Mouse (Mus musculus): ENCODE measurements at regions not wholly inside any gene's neighbourhood (a gene's known extent, or its start where the extent isn't known, plus 50 kb on each side); places are given as distances from the start of the nearest gene placed in this dataset.

GRCm38 (mm10) chr11:8236056-8236455, 428.3 kb downstream of the Tns3 start:
- Histone ChIP-seq H3K9me3 (replicated peaks; ENCODE audit: control insufficient read depth, insufficient read depth, low read length, poor library complexity, severe bottlenecking) (peaks cover 8% of the 10 kb centered on the region), H3K27ac (ENCODE audit: insufficient read depth, low read length) (no peak overlapping the region), H3K27me3 (ENCODE audit: control insufficient read depth, insufficient read depth, low read length, poor library complexity, severe bottlenecking) (no peaks in the 10 kb centered on the region), H3K9ac (ENCODE audit: low read depth, poor library complexity, severe bottlenecking) (no peak overlapping the region), H3K4me3 (ENCODE audit: low read depth, low read length) (no peak overlapping the region), H3K36me3 (ENCODE audit: control insufficient read depth, insufficient read depth, low read length, poor library complexity, severe bottlenecking) (no peaks in the 10 kb centered on the region), H3K4me1 (ENCODE audit: control insufficient read depth, insufficient read depth, low read length) (no peaks in the 10 kb centered on the region)
- TF ChIP-seq EP300 (IDR thresholded peaks at IDR 0.05; ENCODE audit: insufficient read depth, low read depth, low read length) (no peak), POLR2A (IDR thresholded peaks at IDR 0.05; ENCODE audit: insufficient read depth, low read length) (no peak), CTCF (IDR thresholded peaks at IDR 0.05; ENCODE audit: low read depth, low read length) (no peak)

- no peaks in the 10 kb centered on the region for H3K4me1 ChIP-seq (ENCODE audit: control insufficient read depth, insufficient read depth, low read length)
- no peaks in the 10 kb centered on the region for H3K36me3 ChIP-seq (ENCODE audit: control insufficient read depth, insufficient read depth, low read length, poor library complexity, severe bottlenecking)
- TF ChIP-seq EP300 (IDR thresholded peaks at IDR 0.05; ENCODE audit: insufficient read depth, low read depth, low read length) (no peak), CTCF (IDR thresholded peaks at IDR 0.05; ENCODE audit: low read depth, low read length) (no peak), POLR2A (IDR thresholded peaks at IDR 0.05; ENCODE audit: insufficient read depth, low read length) (no peak)
- no peaks in the 10 kb centered on the region for H3K9me3 ChIP-seq (replicated peaks; ENCODE audit: control insufficient read depth, insufficient read depth, low read length, poor library complexity, severe bottlenecking)
- H3K27me3 ChIP-seq (ENCODE audit: control insufficient read depth, insufficient read depth, low read length, poor library complexity, severe bottlenecking) = no peaks in the 10 kb centered on the region
- H3K9ac ChIP-seq (ENCODE audit: low read depth, poor library complexity, severe bottlenecking) = no peak overlapping the region
- no peak overlapping the region for H3K4me3 ChIP-seq (ENCODE audit: low read depth, low read length)
- H3K27ac ChIP-seq (ENCODE audit: insufficient read depth, low read length) = no peak overlapping the region
Measured at GRCm38 (mm10) chr11:8232636-8233189, 431.6 kb downstream of the Tns3 start.

- H3K4me1 ChIP-seq (ENCODE audit: control insufficient read depth, insufficient read depth, low read length) = no peaks in the 10 kb centered on the region
- no peak overlapping the region for H3K27ac ChIP-seq (ENCODE audit: insufficient read depth, low read length)
- H3K9me3 ChIP-seq (replicated peaks; ENCODE audit: control insufficient read depth, insufficient read depth, low read length, poor library complexity, severe bottlenecking) = no peaks in the 10 kb centered on the region
- H3K27me3 ChIP-seq (ENCODE audit: control insufficient read depth, insufficient read depth, low read length, poor library complexity, severe bottlenecking) = no peaks in the 10 kb centered on the region
- H3K4me3 ChIP-seq (ENCODE audit: low read depth, low read length) = no peak overlapping the region
- TF ChIP-seq CTCF (IDR thresholded peaks at IDR 0.05; ENCODE audit: low read depth, low read length) (no peak), EP300 (IDR thresholded peaks at IDR 0.05; ENCODE audit: insufficient read depth, low read depth, low read length) (no peak), POLR2A (IDR thresholded peaks at IDR 0.05; ENCODE audit: insufficient read depth, low read length) (no peak)
- H3K36me3 ChIP-seq (ENCODE audit: control insufficient read depth, insufficient read depth, low read length, poor library complexity, severe bottlenecking) = no peaks in the 10 kb centered on the region
- H3K9ac ChIP-seq (ENCODE audit: low read depth, poor library complexity, severe bottlenecking) = no peak overlapping the region
Measured at GRCm38 (mm10) chr11:8229787-8230186, 434.5 kb downstream of the Tns3 start.

- H3K9ac ChIP-seq (ENCODE audit: low read depth, poor library complexity, severe bottlenecking) = no peak overlapping the region
- no peak overlapping the region for H3K27ac ChIP-seq (ENCODE audit: insufficient read depth, low read length)
Measured at GRCm38 (mm10) chr11:8227772-8228425, 436.4 kb downstream of the Tns3 start.

GRCm38 (mm10) chr11:8224366-8224765, 440.0 kb downstream of the Tns3 start:
- no peaks in the 10 kb centered on the region for H3K4me1 ChIP-seq (ENCODE audit: control insufficient read depth, insufficient read depth, low read length)
- TF ChIP-seq CTCF (IDR thresholded peaks at IDR 0.05; ENCODE audit: low read depth, low read length) (no peak), POLR2A (IDR thresholded peaks at IDR 0.05; ENCODE audit: insufficient read depth, low read length) (no peak), EP300 (IDR thresholded peaks at IDR 0.05; ENCODE audit: insufficient read depth, low read depth, low read length) (no peak)

More at GRCm38 (mm10) chr11:8227772-8228425, 436.4 kb downstream of the Tns3 start:
- no peaks in the 10 kb centered on the region for H3K36me3 ChIP-seq (ENCODE audit: control insufficient read depth, insufficient read depth, low read length, poor library complexity, severe bottlenecking)
- TF ChIP-seq EP300 (IDR thresholded peaks at IDR 0.05; ENCODE audit: insufficient read depth, low read depth, low read length) (no peak), POLR2A (IDR thresholded peaks at IDR 0.05; ENCODE audit: insufficient read depth, low read length) (no peak), CTCF (IDR thresholded peaks at IDR 0.05; ENCODE audit: low read depth, low read length) (no peak)
- H3K4me3 ChIP-seq (ENCODE audit: low read depth, low read length) = no peak overlapping the region
- no peaks in the 10 kb centered on the region for H3K9me3 ChIP-seq (replicated peaks; ENCODE audit: control insufficient read depth, insufficient read depth, low read length, poor library complexity, severe bottlenecking)
- no peaks in the 10 kb centered on the region for H3K27me3 ChIP-seq (ENCODE audit: control insufficient read depth, insufficient read depth, low read length, poor library complexity, severe bottlenecking)
- H3K4me1 ChIP-seq (ENCODE audit: control insufficient read depth, insufficient read depth, low read length) = no peaks in the 10 kb centered on the region

GRCm38 (mm10) chr11:8220618-8221017, 443.7 kb downstream of the Tns3 start:
- H3K9ac ChIP-seq (ENCODE audit: low read depth, poor library complexity, severe bottlenecking) = no peak overlapping the region
- H3K4me3 ChIP-seq (ENCODE audit: low read depth, low read length) = no peak overlapping the region
- no peak overlapping the region for H3K27ac ChIP-seq (ENCODE audit: insufficient read depth, low read length)
- TF ChIP-seq EP300 (IDR thresholded peaks at IDR 0.05; ENCODE audit: insufficient read depth, low read depth, low read length) (no peak), CTCF (IDR thresholded peaks at IDR 0.05; ENCODE audit: low read depth, low read length) (no peak), POLR2A (IDR thresholded peaks at IDR 0.05; ENCODE audit: insufficient read depth, low read length) (no peak)
- H3K27me3 ChIP-seq (ENCODE audit: control insufficient read depth, insufficient read depth, low read length, poor library complexity, severe bottlenecking) = no peaks in the 10 kb centered on the region; the same call in 1 of the 2 replicates
- no peaks in the 10 kb centered on the region for H3K9me3 ChIP-seq (replicated peaks; ENCODE audit: control insufficient read depth, insufficient read depth, low read length, poor library complexity, severe bottlenecking)
- H3K4me1 ChIP-seq (ENCODE audit: control insufficient read depth, insufficient read depth, low read length) = no peaks in the 10 kb centered on the region
- no peaks in the 10 kb centered on the region for H3K36me3 ChIP-seq (ENCODE audit: control insufficient read depth, insufficient read depth, low read length, poor library complexity, severe bottlenecking)

More at GRCm38 (mm10) chr11:8224366-8224765, 440.0 kb downstream of the Tns3 start:
- Histone ChIP-seq H3K9me3 (replicated peaks; ENCODE audit: control insufficient read depth, insufficient read depth, low read length, poor library complexity, severe bottlenecking) (no peaks in the 10 kb centered on the region), H3K27me3 (ENCODE audit: control insufficient read depth, insufficient read depth, low read length, poor library complexity, severe bottlenecking) (no peaks in the 10 kb centered on the region; the same call in 1 of the 2 replicates), H3K27ac (ENCODE audit: insufficient read depth, low read length) (no peak overlapping the region), H3K9ac (ENCODE audit: low read depth, poor library complexity, severe bottlenecking) (no peak overlapping the region), H3K4me3 (ENCODE audit: low read depth, low read length) (no peak overlapping the region), H3K36me3 (ENCODE audit: control insufficient read depth, insufficient read depth, low read length, poor library complexity, severe bottlenecking) (no peaks in the 10 kb centered on the region)
